10 mouse cellular contexts compared by ENCODE assay signal in the genomic region with DNA sequence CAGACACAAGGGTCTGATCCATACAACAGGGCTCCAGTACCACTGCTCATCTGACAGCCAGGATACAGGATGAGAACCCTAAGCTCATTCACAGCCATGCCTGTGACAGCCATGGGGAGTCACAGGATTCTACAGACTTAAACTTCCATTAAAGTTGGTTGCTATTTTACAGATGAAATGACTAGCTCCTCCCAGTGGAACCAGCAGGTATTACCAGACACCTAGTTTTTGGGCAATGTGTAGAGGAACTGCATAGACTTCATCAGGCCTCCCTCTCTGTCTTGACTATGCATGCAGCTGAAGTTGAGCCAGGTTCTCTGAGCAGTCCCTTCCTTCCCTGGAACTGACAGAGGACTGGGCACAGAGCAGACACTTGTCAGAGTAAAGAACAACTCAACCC. TPM values are rescaled to one million over a fixed set of nuclear protein-coding genes. Genes with fewer than 3 reads are reported as not detected.
DNase-seq lines count a peak whose midpoint lies in the region; ATAC-seq and TF ChIP-seq lines count a peak whose summit lies in the region.
"Had no signal": no experiment of that assay in that cellular context is flagged by ENCODE, and none has a peak within 500 bp of the region (broad histone marks: within the 10 kb centered on the region; RNA-seq: fewer than 3 reads in every experiment).

No protein-coding gene starts in this region.

- no peak overlapping the region for H3K4me3 ChIP-seq in bone marrow, adult 2 months (replicated peaks; ENCODE audit: control insufficient read depth, low read depth, low read length)
- H3K4me3 ChIP-seq: embryonic facial prominence, embryonic 15.5 days; neural tube, embryonic 12.5 days had no signal

- 0 out of 2 replicates have a peak, but pooled peaks have one; percentile 46 for ATAC-seq in megakaryocyte-erythroid progenitor cell, adult 5-6 weeks (replicated peaks; ENCODE audit: low FRiP score, low TSS enrichment, poor library complexity, severe bottlenecking)

- TF ChIP-seq POLR2A in bone marrow, adult 2 months (IDR thresholded peaks at IDR 0.05; ENCODE audit: borderline replicate concordance, control insufficient read depth, low read depth, low read length), result no peak

- no peak overlapping the region for H3K27ac ChIP-seq in bone marrow, adult 2 months (ENCODE audit: control insufficient read depth, insufficient read depth, low read depth, low read length, poor library complexity)
- H3K27ac ChIP-seq: embryonic facial prominence, embryonic 15.5 days; neural tube, embryonic 12.5 days had no signal

- TF ChIP-seq CTCF in bone marrow, adult 2 months (IDR thresholded peaks at IDR 0.05; ENCODE audit: control insufficient read depth, insufficient read depth, low read length), result 0 out of 2 replicates have a peak, but pooled peaks have one; percentile 9

- intact Hi-C loops in left cerebral cortex, postnatal 14 days (cut with DNase I), result no loop called here

- DNase-seq in cerebellum, adult 11 months, result peak; percentile 25
- DNase-seq in cerebellum, adult 9-10 months, result no peak
- DNase-seq in left cerebral cortex, postnatal 14 days (ENCODE audit: low spot score in 2 of 2), result peak; percentile 39 to 64
- DNase-seq in left cerebral cortex, adult 11 months (ENCODE audit: low spot score), result no peak
- DNase-seq in c-Kit-positive CD71-positive TER-119-positive erythroid progenitor cells, embryonic 14.5 days (ENCODE audit: low spot score), result no peak
- no peak for DNase-seq in testis, postnatal 14 days (ENCODE audit: low spot score)

- H3K4me1 ChIP-seq in bone marrow, adult 2 months (ENCODE audit: control insufficient read depth, insufficient read depth, low read length), result no peaks in the 10 kb centered on the region
- H3K4me1 ChIP-seq: neural tube, embryonic 12.5 days had no signal

RNA-seq across cellular contexts. Expression of a gene that starts 17.7 kb away (rescaled TPM):
- 10 to 100 TPM; 47.6 to 48.6 TPM for total RNA-seq in left cerebral cortex, postnatal 14 days (2021)
- polyA plus RNA-seq in bone marrow, adult 2 months (2011; ENCODE audit: insufficient read depth, insufficient read length, low replicate concordance, missing spikeins), result 18.4 and 29.1 TPM in 2 replicates
- 32.7 and 46.8 TPM in 2 replicates for total RNA-seq in megakaryocyte-erythroid progenitor cell, adult 5-6 weeks (2014; fragmentation: Nextera tagmentation)
- total RNA-seq in megakaryocyte-erythroid progenitor cell, adult 5-6 weeks (2017), result 36.2 and 39.6 TPM in 2 replicates

RNA-seq across cellular contexts. Expression of a gene that starts 35.1 kb away (rescaled TPM):
- 10 to 100 TPM; 10.6 to 12.3 TPM for total RNA-seq in left cerebral cortex, postnatal 14 days (2021)
- polyA plus RNA-seq in bone marrow, adult 2 months (2011; ENCODE audit: insufficient read depth, insufficient read length, low replicate concordance, missing spikeins), result 13.5 and 19.7 TPM in 2 replicates
- 39.2 and 48.2 TPM in 2 replicates for total RNA-seq in megakaryocyte-erythroid progenitor cell, adult 5-6 weeks (2014; fragmentation: Nextera tagmentation)
- 36.1 and 38.3 TPM in 2 replicates for total RNA-seq in megakaryocyte-erythroid progenitor cell, adult 5-6 weeks (2017)

Comparison
In these comparisons a context has a peak if more than half of its experiments do, and no peak if none do; other contexts are left out.
1. DNase-seq: peak in cerebellum, adult 11 months (single experiment) and left cerebral cortex, postnatal 14 days (2 of 2); none in cerebellum, adult 9-10 months (single experiment), left cerebral cortex, adult 11 months (single experiment), c-Kit-positive CD71-positive TER-119-positive erythroid progenitor cells, embryonic 14.5 days (single experiment) and testis, postnatal 14 days (single experiment).